Mouse (Mus musculus) spleen, postnatal 36 days (tissue): ENCODE results near the gene Zscan29.
A peak's percentile ranks its signal among the peaks of the same experiment; 100 is the strongest.

Experiments used
- DNase-seq, 2 experiments: peaks; one replicate each; pipeline ENCODE4 v3.0.0; 2022; ENCODE audit warnings: low spot score in 2 of 2, mixed read lengths in 1 of 2

Zscan29 gene

DNA sequence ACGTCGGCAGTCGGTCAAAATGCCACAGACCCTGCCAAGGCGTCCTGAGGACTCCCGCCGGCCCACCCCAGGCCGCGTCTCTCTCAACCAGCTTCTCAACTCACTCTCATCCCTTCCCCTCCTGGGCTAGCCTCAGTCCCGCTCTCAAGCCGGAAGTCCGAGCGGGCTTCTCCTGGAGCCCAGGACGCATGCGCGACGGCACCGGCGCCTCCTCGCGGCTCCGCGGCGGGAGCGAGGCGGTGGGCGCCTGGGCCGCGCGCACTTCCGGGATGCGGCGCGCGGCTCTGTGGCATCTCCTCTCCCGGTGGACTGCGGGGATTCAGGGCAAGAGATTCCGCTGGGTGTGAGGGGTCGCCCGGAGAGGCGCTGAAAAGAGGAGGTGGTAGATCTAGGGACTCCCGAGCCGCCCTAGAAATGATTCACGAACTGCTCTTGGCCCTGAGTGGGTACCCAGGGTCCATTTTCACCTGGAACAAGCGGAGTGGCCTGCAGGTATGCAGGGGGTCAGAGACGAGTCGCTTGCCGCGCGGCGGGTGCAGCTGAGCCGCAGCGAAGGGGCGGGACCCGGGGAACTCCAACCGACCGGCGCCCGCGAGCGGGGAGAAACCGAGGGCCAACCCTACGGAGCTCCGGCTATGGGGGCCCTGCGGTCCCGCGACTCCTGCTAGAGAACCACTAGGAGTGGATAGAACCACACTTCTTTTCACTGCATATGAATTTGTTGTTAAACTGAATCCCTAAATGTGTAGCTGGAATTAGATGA is at the start of gene Zscan29:
Zscan29 (minus strand) TSS at position 146 of the 763 bp plus-strand sequence.
- DNase-seq, result peak; percentile 91 to 92

GRCm38 (mm10) chr2:121219994-121220393 is 49.1 kb upstream of the Zscan29 start:
- no peak for DNase-seq

- no peak for DNase-seq
These were observed 48.3 kb upstream of the Zscan29 start for GRCm38 (mm10) chr2:121219177-121219576.

GRCm38 (mm10) chr2:121214491-121214890 is 43.6 kb upstream of the Zscan29 start:
- DNase-seq, result no peak

- no peak for DNase-seq
These were observed 35.6 kb upstream of the Zscan29 start for GRCm38 (mm10) chr2:121206541-121206940.

DNA sequence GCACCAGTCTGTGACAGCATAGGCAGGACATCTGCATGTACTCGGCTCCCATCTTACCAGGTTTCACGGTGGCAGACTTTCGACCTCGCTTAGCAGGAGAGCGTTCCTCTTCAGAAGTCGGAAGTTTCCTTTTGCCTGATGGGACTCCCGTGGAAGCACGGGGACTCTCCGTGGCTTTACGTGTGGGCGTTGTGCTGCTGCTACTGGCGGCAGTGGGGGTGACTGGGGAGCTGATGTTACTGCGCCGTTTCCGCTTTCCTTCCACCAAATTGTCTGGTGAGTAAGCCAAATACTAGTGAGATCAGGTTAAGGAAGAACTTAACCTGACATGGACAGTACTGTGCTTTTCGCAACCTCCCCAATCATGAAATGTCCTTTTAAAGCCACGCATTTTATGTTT is 33.4 kb upstream of the Zscan29 start:
- DNase-seq, result no peak

DNA sequence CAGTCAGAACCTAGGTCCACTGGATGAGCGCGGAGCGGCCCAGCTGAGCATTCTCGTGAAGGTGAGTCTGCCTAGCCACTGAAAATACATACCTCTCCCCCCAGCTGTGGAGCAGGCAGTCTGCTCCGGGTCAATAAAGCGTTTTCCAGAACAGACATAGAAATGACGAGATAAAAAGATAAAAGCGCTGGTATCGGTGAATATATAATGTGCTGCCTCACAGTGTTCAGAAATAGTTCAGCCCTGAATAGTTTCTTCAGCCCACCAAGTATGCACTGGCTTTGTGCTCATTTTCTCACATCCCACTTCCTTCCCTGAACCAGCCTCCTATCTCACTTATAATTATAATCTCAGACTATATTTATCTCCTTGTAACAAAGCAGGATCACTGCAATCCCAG is 24.5 kb upstream of the Zscan29 start:
- no peak for DNase-seq

DNA sequence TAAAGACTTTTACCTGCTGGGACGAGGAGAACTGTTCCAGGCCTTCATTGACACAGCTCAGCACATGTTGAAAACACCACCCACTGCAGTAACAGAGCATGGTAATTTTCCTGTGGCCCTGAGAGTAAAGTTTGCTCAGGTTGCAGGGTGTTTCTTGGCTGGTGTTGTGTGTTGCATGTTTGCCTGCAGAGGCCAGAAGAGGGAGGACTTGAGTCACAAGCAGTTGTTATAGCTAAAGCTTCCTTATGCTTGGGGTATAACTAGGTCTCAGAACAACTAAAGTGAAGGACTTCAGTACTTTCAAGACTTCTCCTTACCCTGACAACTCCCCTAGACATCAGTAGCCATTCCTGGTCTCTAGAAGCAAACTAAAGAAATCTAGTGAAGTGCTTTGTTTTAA is 17.6 kb upstream of the Zscan29 start:
- DNase-seq, result no peak

DNA sequence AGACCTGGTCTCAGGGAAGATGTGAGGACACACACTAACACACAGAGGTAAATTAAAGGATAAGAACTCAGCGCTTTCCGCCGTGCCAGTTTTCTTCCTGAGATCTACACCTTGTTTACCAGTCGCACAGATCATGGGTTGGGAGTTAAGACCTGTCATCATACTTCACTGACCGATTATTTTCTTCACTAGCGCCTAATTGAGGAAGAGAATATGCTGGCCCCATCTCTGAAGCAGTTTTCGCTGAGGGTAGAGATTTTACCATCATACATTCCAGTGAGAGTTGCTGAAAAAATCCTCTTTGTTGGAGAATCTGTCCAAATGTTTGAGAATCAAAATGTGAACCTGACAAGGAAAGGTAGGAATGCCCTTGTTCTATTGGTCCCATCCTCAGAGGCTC is 13.2 kb upstream of the Zscan29 start:
- no peak for DNase-seq

DNA sequence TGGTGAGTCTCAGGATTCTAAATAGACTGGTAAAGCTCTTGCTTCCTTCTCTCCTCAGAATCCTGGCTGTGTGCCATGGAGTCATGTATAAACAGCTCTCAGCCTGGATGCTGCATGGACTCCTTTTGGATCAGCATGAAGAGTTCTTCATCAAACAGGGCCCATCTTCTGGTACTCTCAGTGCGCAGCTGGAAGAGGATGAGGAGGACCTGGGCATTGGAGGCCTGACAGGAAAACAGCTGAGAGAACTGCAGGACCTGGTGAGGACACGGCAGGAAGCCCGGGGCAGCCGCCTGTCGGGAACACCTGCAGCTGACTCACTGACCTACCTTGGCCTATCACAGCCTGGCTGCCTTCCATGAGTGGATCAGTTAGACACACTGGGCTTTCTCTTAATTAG is 12.5 kb upstream of the Zscan29 start:
- DNase-seq, result no peak

DNA sequence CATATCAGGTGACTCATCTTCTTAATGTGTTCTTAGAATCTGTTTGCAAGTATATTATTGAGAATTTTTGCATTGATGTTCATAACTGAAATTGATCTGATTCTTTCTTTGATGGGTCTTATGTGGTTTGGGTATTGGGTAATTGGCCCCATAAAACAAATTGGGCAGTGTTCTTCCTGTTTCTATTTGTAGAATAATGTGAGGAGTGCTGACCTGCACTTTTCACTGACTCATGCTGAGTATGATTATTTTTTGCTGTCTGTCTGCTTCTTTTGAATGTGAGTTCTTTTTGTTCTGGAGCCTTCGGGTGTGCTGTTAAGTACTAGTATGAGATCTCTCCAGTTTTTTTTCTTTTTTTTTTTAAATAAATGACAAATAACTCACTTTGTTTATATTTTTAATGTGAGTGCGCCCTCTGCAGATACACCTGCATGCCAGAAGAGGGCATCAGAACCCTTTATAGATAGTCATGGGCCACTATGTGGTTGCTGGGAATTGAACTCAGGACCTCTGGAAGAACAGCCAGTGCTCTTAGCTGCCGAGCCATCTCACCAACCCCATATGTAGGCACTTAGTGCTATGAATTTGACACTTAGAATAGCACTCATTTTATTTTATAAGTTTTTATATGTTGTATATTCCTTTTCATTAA is 8.0 kb upstream of the Zscan29 start:
- no peak for DNase-seq

GRCm38 (mm10) chr2:121170481-121170971 is 399 bp downstream of the Zscan29 start, which contains the start of gene Tubgcp4:
Gene Tubgcp4 (plus strand): TSS chr2:121170654.
- peak; percentile 34 to 54 for DNase-seq

DNA sequence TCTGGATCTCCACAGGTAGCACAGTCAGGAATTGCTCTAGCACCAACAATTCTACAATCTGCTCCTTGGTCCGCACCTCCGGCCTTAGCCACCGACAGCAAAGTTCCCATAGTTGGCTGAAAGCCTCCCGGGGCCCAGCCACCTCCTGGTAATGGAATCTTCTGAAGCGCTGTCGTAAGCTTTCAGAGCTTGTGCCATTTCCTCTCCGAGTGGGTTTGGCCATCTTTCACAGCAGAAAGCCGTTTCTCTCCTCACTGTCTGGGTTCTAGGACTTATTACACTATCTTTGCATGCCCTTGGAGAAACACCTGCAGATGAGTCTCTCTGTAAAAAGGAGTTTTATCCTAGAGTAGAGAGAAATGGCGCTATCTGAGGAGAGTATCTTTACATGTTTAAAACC is 1.0 kb downstream of the Zscan29 start:
- DNase-seq, result peak; percentile 14 to 33

- DNase-seq, result no peak
These were observed 1.8 kb downstream of the Zscan29 start for GRCm38 (mm10) chr2:121169173-121169572.

GRCm38 (mm10) chr2:121153100-121153499 is 17.8 kb downstream of the Zscan29 start:
- no peak for DNase-seq

- no peak for DNase-seq
These were observed 21.2 kb downstream of the Zscan29 start for GRCm38 (mm10) chr2:121149679-121150078.

- DNase-seq, result no peak
These were observed 28.5 kb downstream of the Zscan29 start for GRCm38 (mm10) chr2:121142415-121142814.

DNA sequence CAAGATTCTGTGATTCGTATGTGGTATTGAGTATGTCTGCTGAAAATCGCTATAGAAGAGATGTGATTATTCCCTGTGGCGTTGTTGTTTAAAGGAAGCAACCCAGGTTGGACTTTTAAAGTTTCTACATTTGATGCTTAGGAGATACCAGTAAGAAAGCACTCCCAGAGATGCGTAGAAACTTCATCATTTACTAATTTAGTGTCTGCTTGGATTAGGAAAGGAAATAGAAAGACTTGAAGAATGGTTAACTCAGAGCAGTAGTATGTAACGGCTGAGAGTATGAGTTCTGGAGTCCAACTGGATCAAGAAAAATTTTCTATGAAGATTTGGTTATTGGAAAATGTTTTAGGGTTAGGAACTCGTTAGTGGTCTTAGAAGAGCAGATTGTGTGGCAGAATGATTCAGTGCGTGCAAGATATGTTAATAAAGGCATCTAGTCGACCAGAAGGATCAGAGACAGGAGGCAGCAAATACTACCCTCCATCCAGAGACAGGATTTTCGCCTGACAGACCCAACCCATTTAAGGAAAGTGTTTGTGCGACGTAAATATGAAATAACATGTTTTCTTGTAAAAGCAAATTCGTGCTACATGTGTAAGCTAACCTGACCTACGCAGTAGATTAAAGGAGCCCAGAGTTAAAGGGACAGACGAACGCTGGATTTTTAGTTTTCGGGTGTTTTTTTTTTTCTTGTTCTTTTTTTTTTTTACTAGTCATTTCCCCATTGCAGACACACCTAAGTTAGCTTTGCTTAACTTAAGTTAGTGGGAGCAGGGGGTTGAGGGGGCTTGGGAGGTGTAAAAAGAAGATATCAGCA is 29.5 kb downstream of the Zscan29 start:
- no peak for DNase-seq

DNA sequence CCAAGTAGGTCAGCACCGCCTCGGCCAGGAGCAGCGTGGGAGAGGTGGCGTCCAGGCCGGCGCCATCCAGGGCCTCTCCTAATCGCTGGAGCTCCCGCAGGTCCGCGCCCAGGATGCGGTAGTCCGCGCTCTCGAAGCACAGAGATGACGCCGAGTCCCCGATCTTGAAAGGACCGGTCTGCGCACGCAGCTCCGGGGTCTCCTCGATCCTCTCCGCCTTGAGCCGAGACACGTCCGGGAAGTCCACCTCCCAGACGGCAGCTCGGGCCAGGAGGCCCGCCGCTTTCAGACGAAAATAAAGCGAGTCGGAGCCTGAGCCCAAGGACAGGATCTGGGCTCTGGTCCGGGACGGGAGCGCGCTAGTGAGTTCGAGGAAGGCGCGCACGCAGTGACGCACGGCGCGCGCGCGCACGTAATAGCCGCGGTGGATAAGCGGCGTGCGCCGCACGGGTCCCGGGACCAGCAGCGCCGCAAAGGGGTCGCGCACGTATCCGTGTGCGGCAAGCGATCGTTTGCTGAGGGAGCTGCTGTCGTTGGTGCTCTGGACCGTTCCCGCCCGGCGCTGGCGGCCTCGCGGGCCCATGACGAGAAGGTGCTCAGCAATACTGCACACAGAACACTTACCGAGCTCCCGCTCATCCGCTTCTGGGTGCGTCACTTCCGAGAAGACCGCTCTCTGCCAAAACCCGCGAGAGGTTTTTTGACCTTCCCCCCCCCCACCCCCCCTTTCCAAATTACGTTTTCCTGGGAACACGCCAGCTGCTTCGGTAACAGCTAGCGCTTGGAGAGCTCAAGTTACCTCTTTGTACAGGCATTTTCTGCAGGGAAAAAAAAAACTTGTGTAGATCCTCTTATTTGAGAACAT is 30.7 kb downstream of the Zscan29 start, which contains the start of the genes Adal and Lcmt2:
Adal (plus strand) TSS at position 411 of the 865 bp plus-strand sequence.
Lcmt2 (minus strand) TSS at position 636 of the 865 bp plus-strand sequence.
- DNase-seq, result peak; percentile 85 to 87

DNA sequence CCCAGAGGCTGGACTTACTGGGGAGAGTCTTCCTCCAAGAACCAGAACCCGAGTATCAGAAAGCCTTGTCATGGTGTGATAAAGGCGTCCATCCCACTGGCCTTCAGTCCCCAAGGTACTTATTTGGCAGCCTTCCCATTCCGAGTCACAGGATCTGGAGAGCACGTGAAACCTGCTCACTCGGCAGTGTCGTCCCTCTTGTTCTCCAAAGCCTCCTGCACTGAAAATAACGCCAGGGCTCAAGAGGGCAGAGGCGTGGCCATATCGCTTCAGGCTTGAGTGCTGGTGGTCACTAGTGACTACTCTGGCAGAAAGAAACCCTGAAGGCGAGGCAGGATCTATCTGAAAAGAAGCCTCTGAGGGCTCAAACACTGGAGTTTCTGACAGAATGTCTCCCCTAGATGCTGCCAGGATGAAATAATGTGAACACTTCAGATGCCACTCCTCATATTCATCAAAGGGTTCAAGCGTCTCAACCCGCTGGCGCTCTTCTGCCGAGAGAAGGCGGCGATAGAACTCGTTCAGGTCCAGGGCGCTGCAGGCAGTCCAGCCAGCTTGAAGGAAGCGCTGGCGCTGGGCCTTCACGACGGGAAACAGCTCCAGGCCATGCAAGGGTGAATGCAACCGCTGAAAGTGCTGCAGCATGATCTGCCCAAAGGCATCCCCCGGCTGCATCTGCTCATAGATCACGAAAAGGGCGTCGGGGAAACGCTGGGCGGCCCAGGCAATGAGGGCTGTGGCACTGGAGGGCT is 31.5 kb downstream of the Zscan29 start:
- peak in 1 of 2 experiments; percentile 27 for DNase-seq
